Mouse (Mus musculus) liver, adult 2 months (tissue): Measurements from ENCODE around the gene Olfr609. TPM values are rescaled to one million over a fixed set of nuclear protein-coding genes. Genes with fewer than 3 reads are reported as not detected.
"Not testable (repeated sequence)": the region's sequence is repeated elsewhere in the genome, so short reads cannot be mapped to it uniquely, and the experiment has no call there.

Experiments used
- DNase-seq: peaks from one replicate; pipeline ENCODE4 v3.0.0-alpha.2; 2011; ENCODE audit warnings: low read depth, low spot score; ENCODE audit errors: extremely low read depth
- H3K27ac ChIP-seq: fragments of 200-500 bp; replicated peaks from 2 replicates; pipeline ENCODE4 v1.5.1; 2012; ENCODE audit warnings: low read depth, mild to moderate bottlenecking, control low read depth, inconsistent platforms, low read length; ENCODE audit not compliant: insufficient read depth
- H3K27me3 ChIP-seq: fragments of 200-500 bp; 2 replicates; pipeline ENCODE4 v1.6.1; 2012; ENCODE audit warnings: mild to moderate bottlenecking, moderate library complexity, low read length, inconsistent platforms; ENCODE audit not compliant: control insufficient read depth, insufficient read depth
- H3K36me3 ChIP-seq: fragments of 200-500 bp; 2 replicates; pipeline ENCODE4 v1.6.1; 2012; ENCODE audit warnings: low read length, inconsistent platforms; ENCODE audit not compliant: control insufficient read depth, insufficient read depth
- H3K4me1 ChIP-seq: fragments of 200-500 bp; 2 replicates; pipeline ENCODE4 v1.6.1; 2011; ENCODE audit warnings: low read length; ENCODE audit not compliant: control insufficient read depth, insufficient read depth
- H3K4me3 ChIP-seq: fragments of 200-500 bp; 2 replicates; pipeline ENCODE4 v1.5.1; 2011; ENCODE audit warnings: low read depth, mild to moderate bottlenecking, control low read depth, low read length, moderate library complexity; ENCODE audit not compliant: insufficient read depth
- H3K79me2 ChIP-seq: fragments of 200-500 bp; 2 replicates; pipeline ENCODE4 v1.6.1; 2012; ENCODE audit warnings: inconsistent platforms, mild to moderate bottlenecking, low read length, moderate library complexity; ENCODE audit not compliant: control insufficient read depth, insufficient read depth
- H3K9ac ChIP-seq: fragments of 200-500 bp; 2 replicates; pipeline ENCODE4 v1.6.1; 2012; ENCODE audit warnings: low read depth, mild to moderate bottlenecking, control low read depth, inconsistent platforms, low read length
- CTCF ChIP-seq: fragments of 200-500 bp; IDR thresholded peaks from 2 replicates; pipeline ENCODE4 v1.5.1; 2011; ENCODE audit warnings: low read depth, low read length, control low read depth
- POLR2A ChIP-seq: fragments of 200-500 bp; IDR thresholded peaks from 2 replicates; pipeline ENCODE4 v1.6.1; 2011; ENCODE audit warnings: low read length, control low read depth; ENCODE audit not compliant: insufficient read depth; ENCODE audit errors: extremely low read depth
- WGBS: fragments of 180-500 bp; shearing (Covaris S2); methylation state at CpG from one replicate; pipeline ENCODE4 v1.1.7; 2018; 5-methylcytosine and 5-hydroxymethylcytosine counted together
- polyA plus RNA-seq: library from polyadenylated mRNA; depleted of rRNA; stranded (reverse); fragments of >200 nt; gene quantifications from 2 replicates; pipeline ENCODE4 v1.2.3, GENCODE M21; 2012; rRNA removed
- total RNA-seq: library from RNA; depleted of rRNA; stranded (reverse); fragments of >200 nt; gene quantifications from 2 replicates; pipeline ENCODE4 v1.2.3, GENCODE M21; 2014; rRNA removed

Gene Olfr609
- not detected in 2 replicates for total RNA-seq
- polyA plus RNA-seq, result not detected in 2 replicates

DNA sequence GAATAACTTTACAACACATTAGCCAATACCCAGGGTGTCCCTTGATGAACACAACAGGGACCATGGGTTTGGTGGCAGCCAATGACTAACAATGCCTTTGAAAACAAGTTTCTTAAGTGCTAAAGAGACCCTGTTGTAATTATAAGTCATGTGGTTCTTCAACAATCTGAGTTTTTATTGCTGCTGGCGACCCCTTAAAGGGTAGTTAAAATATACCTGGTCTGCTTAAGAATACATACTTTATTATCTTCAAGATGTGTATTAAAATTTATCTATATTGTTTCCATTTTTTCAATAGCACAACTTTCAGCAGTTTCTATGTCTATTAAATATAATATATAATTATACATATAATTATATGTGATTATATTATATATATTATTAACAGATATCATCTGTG lies at the start of gene Olfr609:
TSS of gene Olfr609 (minus strand) at position 101 of the 400 bp plus-strand sequence.
- H3K27ac ChIP-seq, result no peak within 1 kb of the TSS
- H3K36me3 ChIP-seq, result no peaks in the 10 kb centered on the region
- 52% methylated on average over 1 of the region's 1 CpGs for WGBS
- TF ChIP-seq CTCF, result no peak
- no peak for TF ChIP-seq POLR2A
- no peaks in the 10 kb centered on the region for H3K4me1 ChIP-seq
- no peak for DNase-seq
- no peak within 1 kb of the TSS for H3K9ac ChIP-seq
- H3K79me2 ChIP-seq, result no peaks in the 10 kb centered on the region
- H3K27me3 ChIP-seq, result no peaks in the 10 kb centered on the region
- H3K4me3 ChIP-seq, result no peak within 1 kb of the TSS

DNA sequence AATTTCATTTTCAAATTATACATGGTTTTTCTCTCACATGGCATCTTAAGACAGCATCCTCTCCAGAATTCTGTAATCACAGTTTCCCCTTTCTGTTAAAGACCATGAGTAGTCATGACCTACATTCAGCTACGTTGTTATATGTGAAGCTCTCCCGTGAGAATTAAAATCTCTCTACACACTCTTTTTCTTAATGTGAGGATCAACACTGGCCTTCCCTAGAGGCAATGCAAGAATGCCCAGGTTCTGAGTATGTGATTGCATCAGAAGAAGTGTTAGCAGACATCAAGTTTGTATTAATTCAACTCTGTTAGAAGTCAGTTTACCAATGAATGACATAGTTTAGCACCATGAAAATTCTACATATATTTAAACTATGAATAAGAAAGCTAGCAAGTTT lies 44.8 kb upstream of the Olfr609 start, which contains the start of gene Olfr612:
TSS of gene Olfr612 (minus strand) at position 101 of the 400 bp plus-strand sequence.
- H3K27ac ChIP-seq, H3K36me3 ChIP-seq, H3K4me3 ChIP-seq, H3K9ac ChIP-seq, H3K27me3 ChIP-seq, H3K79me2 ChIP-seq, H3K4me1 ChIP-seq, DNase-seq: not testable (repeated sequence)
- 75% methylated on average over 2 of the region's 2 CpGs for WGBS

DNA sequence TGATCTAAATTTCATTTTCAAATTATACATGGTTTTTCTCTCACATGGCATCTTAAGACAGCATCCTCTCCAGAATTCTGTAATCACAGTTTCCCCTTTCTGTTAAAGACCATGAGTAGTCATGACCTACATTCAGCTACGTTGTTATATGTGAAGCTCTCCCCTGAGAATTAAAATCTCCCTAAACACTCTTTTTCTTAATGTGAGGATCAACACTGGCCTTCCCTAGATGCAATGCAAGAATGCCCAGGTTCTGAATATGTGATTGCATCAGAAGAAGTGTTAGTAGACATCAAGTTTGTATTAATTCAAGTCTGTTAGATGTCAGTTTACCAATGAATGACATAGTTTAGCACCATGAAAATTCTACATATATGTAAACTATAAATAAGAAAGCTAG lies 22.9 kb upstream of the Olfr609 start, which contains the start of gene Olfr611:
TSS of gene Olfr611 (minus strand) at position 101 of the 400 bp plus-strand sequence.
- DNase-seq, H3K9ac ChIP-seq, H3K4me3 ChIP-seq, H3K27ac ChIP-seq, H3K36me3 ChIP-seq, H3K27me3 ChIP-seq, H3K4me1 ChIP-seq, H3K79me2 ChIP-seq: not testable (repeated sequence)
- 47% methylated on average over 1 of the region's 1 CpGs for WGBS

DNA sequence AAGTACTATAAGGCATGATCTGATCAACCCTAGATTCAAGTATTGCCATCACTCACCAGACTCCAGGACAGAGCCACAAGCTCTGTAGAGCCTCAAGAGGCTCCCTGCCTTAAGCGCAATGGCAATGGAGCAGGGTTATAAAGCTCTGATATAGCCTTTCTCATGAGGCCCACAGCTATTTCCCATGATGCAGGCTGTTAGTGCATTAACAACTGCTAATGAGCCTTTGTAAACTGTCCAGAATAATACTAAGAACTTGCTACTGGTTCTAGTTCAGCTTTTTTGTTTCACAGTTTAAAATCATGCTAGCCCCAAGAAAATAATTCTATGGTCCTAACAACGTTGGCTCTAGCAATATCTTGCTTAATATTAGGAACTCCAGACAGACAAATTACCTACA lies 14.2 kb upstream of the Olfr609 start, which contains the start of gene Olfr610:
TSS of gene Olfr610 (minus strand) at position 101 of the 400 bp plus-strand sequence.
- Histone ChIP-seq H3K9ac (no peak within 1 kb of the TSS), H3K4me1 (no peaks in the 10 kb centered on the region)
- 80% methylated on average over 2 of the region's 2 CpGs for WGBS

DNA sequence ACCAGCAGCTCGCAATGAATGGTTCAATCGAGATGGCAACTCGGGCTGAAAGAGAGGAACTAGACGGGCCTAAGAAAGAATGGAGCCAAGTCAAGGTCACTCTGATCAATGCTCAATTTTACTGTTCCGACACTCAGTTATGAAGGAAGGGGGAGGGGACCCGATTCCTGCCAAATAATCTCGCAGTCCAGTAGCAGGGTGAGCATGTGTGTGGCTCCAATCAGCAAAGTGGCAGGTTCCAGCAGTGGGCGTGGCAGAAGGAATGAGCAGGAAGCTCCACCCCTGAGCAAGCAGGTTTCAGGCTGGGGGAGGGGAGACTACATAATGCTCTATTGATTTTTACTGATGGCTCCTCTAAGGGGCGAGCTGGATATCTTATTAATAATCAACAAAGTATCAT lies 20.8 kb downstream of the Olfr609 start:
- not testable (repeated sequence) for H3K79me2 ChIP-seq, H3K36me3 ChIP-seq, H3K4me1 ChIP-seq, H3K4me3 ChIP-seq, H3K27ac ChIP-seq, H3K9ac ChIP-seq, DNase-seq, H3K27me3 ChIP-seq
- WGBS, result 75% methylated on average over 9 of the region's 9 CpGs

More for the DNA sequence above, 14.2 kb upstream of the Olfr609 start, which contains the start of gene Olfr610:
- Histone ChIP-seq H3K27ac (no peak within 1 kb of the TSS), H3K27me3 (no peaks in the 10 kb centered on the region), H3K4me3 (no peak within 1 kb of the TSS), H3K36me3 (no peaks in the 10 kb centered on the region), H3K79me2 (no peaks in the 10 kb centered on the region)
- DNase-seq, result no peak
- TF ChIP-seq POLR2A (no peak), CTCF (no peak)

DNA sequence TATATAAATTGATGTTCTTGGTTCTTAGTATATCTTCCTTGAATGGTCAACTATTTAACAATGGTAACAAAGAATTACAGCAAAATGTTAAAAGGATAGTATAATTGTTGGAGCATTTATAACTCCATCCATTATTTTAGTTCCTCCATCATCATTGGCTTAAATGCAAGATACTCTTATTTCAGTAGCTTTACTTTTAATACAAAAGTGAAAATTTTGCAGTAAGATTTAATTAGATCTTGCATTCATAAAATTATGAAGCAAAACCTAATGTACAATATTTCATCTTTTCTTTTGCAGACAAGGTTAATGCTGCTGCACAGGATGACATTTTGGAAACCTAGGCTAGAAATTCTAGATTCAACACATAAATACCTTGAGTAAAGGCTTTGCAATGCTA lies 28.3 kb downstream of the Olfr609 start, which contains the start of gene Olfr608:
TSS of gene Olfr608 (plus strand) at position 301 of the 400 bp plus-strand sequence.
- Histone ChIP-seq H3K27ac (no peak within 1 kb of the TSS), H3K79me2 (no peaks in the 10 kb centered on the region), H3K9ac (no peak within 1 kb of the TSS), H3K27me3 (no peaks in the 10 kb centered on the region), H3K36me3 (no peaks in the 10 kb centered on the region), H3K4me3 (no peak within 1 kb of the TSS), H3K4me1 (no peaks in the 10 kb centered on the region)
- no peak for DNase-seq
- TF ChIP-seq POLR2A (no peak), CTCF (no peak)
